Mouse (Mus musculus) heart, adult 8-10 months (tissue): ENCODE measurements around the gene Hsf5. TPM values are rescaled to one million over a fixed set of nuclear protein-coding genes. Genes with fewer than 3 reads are reported as not detected.

Experiments
- DNase-seq: peaks from one replicate; pipeline ENCODE4 v3.0.0; 2022; ENCODE audit warnings: low spot score
- total RNA-seq, 4 experiments: library from RNA; stranded (reverse); gene quantifications; 2 replicates each; pipeline ENCODE4 v1.2.4; 2022

Gene Hsf5
- total RNA-seq, 4 experiments from 2014 or later, result 0.05 to 0.06 TPM; not detected in 2

GRCm38 (mm10) chr11:87687246-87688225 is 70.6 kb downstream of the Hsf5 start:
- DNase-seq, result no peak

- DNase-seq, result no peak
Observed at GRCm38 (mm10) chr11:87688478-87689203, 71.7 kb downstream of the Hsf5 start.

- DNase-seq, result no peak
Observed at GRCm38 (mm10) chr11:87689402-87689808, 72.4 kb downstream of the Hsf5 start.

- no peak for DNase-seq
Observed at GRCm38 (mm10) chr11:87690054-87690740, 73.2 kb downstream of the Hsf5 start.

- no peak for DNase-seq
Observed at GRCm38 (mm10) chr11:87697131-87697682, 80.2 kb downstream of the Hsf5 start.

- no peak for DNase-seq
Observed at GRCm38 (mm10) chr11:87698126-87698525, 81.2 kb downstream of the Hsf5 start.

GRCm38 (mm10) chr11:87701108-87701507 is 84.1 kb downstream of the Hsf5 start:
- no peak for DNase-seq

GRCm38 (mm10) chr11:87701877-87702620 is 85.1 kb downstream of the Hsf5 start:
- no peak for DNase-seq

GRCm38 (mm10) chr11:87703654-87704053 is 86.7 kb downstream of the Hsf5 start:
- DNase-seq, result no peak

GRCm38 (mm10) chr11:87704289-87704688 is 87.3 kb downstream of the Hsf5 start:
- DNase-seq, result no peak

- DNase-seq, result no peak
Observed at GRCm38 (mm10) chr11:87707570-87707969, 90.6 kb downstream of the Hsf5 start.

GRCm38 (mm10) chr11:87708979-87709378 is 92.0 kb downstream of the Hsf5 start:
- DNase-seq, result no peak

Other genes starting within 250 kb of the Hsf5 start
- 1 to 10 TPM in 2 of 4 experiments, under 1 TPM in 2; 0.72 to 2.0 (median 1.2) TPM for gene Rad51c, start 212.2 kb upstream of the Hsf5 start, total RNA-seq
- gene Tex14, start 212.1 kb upstream of the Hsf5 start, total RNA-seq, result under 1 TPM in 3 of 4 experiments, not detected in 1; 0.16 to 0.29 (median 0.19) TPM
- gene Gm11492, start 50.5 kb upstream of the Hsf5 start, total RNA-seq, result not detected
- 10 to 100 TPM; 36.5 to 54.5 (median 37.7) TPM for gene Sept4, start 48.3 kb upstream of the Hsf5 start, total RNA-seq
- 10 to 100 TPM; 20.6 to 25.1 (median 23.0) TPM for gene Mtmr4, start 25.0 kb upstream of the Hsf5 start, total RNA-seq
- gene Rnf43, start 45.6 kb downstream of the Hsf5 start, total RNA-seq, result under 1 TPM; 0.34 to 0.91 (median 0.46) TPM
- gene Supt4a, start 120.4 kb downstream of the Hsf5 start, total RNA-seq, result 10 to 100 TPM; 37.1 to 52.2 (median 38.0) TPM
- gene Tspoap1, start 143.4 kb downstream of the Hsf5 start, total RNA-seq, result under 1 TPM in 3 of 4 experiments, not detected in 1; 0.14 to 0.25 (median 0.22) TPM
- gene Mpo, start 176.4 kb downstream of the Hsf5 start, total RNA-seq, result under 1 TPM in 1 of 4 experiments, not detected in 3; 0.89 TPM
- not detected for gene Lpo, start 211.1 kb downstream of the Hsf5 start, total RNA-seq
- 1 to 10 TPM; 2.2 to 4.0 (median 3.4) TPM for gene Mks1, start 236.1 kb downstream of the Hsf5 start, total RNA-seq